Mouse (Mus musculus) cerebellum, adult 2 months (tissue): Measurements from ENCODE around the gene Gm1043.

Source experiments
- CTCF ChIP-seq: fragments of 200-500 bp; IDR thresholded peaks from 2 replicates; pipeline ENCODE4 v1.5.1; 2011; ENCODE audit warnings: low read depth, mild to moderate bottlenecking, control low read depth, low read length, moderate library complexity, borderline replicate concordance; ENCODE audit not compliant: insufficient read depth
- POLR2A ChIP-seq: fragments of 200-500 bp; IDR thresholded peaks from 2 replicates; pipeline ENCODE4 v1.6.1; 2011; ENCODE audit warnings: low read length, control low read depth, borderline replicate concordance; ENCODE audit not compliant: insufficient read depth

- no peak for TF ChIP-seq POLR2A
- no peak for TF ChIP-seq CTCF
Observed at GRCm38 (mm10) chr5:37180624-37181023, 95.5 kb downstream of the Gm1043 start.
